Mouse (Mus musculus): ENCODE data around the gene Tax1bp1. TPM values are rescaled to one million over a fixed set of nuclear protein-coding genes. Genes with fewer than 3 reads are reported as not detected.

Tax1bp1 gene
- total and polyA plus RNA-seq, 2 experiments from 2014 or later = 60.5 to 183 TPM

DNA sequence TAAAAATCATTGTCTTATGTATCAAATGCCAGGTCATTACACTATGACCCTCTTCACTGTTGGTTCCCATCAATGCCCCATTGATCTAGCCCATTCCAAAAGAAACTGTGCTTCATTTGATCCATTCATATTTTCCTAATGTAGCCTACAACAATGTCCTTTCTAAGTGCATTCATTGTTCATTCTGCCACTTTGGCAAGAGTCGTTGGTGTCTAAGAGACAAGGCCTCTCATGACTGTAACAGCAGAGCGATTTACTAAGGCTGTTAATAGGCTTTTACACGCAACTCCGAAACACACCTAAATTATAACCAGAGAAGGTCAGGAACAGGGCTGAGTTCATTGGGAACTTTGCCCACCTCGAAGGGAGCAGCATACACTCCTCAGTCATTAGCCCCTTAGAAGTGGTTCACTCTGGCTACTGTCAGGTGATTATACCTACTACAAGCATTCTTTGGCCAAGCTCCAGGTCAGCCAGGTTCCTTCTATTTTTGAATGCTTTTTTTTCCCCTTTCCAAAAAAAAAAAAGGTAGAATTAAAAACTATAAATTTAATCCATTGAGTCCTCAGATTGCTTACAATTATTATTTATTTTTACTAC is 26.5 kb upstream of the Tax1bp1 start:
- 56% methylated on average over 5 of the region's 5 CpGs for WGBS
- Histone ChIP-seq H3K4me3 (ENCODE audit: low read length) (no peak overlapping the region), H3K9ac (replicated peaks; ENCODE audit: low read length) (no peak overlapping the region), H3K27ac (no peak overlapping the region), H3K4me1 (ENCODE audit: insufficient read depth, low read length) (no peaks in the 10 kb centered on the region), H3K36me3 (ENCODE audit: insufficient read depth, low read length) (no peaks in the 10 kb centered on the region), H3K27me3 (ENCODE audit: insufficient read depth, low read length) (no peaks in the 10 kb centered on the region), H3K4me2 (ENCODE audit: low read depth, low read length) (no peak overlapping the region), H3K9me3 (ENCODE audit: low read length) (no peaks in the 10 kb centered on the region)
- no peak for ATAC-seq
- no peak for TF ChIP-seq CTCF (IDR thresholded peaks at IDR 0.05; ENCODE audit: low read depth)
- no peak for DNase-seq (ENCODE audit: low spot score)

DNA sequence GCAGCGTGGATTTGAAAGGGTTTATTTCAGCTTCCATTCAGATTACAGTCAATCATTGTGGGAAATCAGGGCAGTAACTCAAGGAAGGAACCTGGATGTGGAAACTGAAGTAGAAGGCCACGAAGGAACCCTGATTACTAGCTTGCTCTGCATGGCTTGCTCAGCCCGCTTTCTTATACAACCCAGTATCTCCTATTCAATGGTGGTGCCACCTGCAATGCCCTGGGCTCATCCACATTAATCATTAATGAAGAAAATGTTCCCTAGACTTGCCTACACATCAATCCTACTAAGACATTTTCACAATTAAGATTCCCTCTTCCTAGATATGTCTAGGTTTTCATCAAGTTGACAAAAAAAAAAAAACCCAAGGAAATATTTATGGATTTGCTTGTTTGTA is 23.2 kb upstream of the Tax1bp1 start:
- H3K4me3 ChIP-seq (ENCODE audit: low read length) = no peak overlapping the region
- no peak for TF ChIP-seq CTCF (IDR thresholded peaks at IDR 0.05; ENCODE audit: low read depth)
- H3K4me1 ChIP-seq (ENCODE audit: insufficient read depth, low read length) = no peaks in the 10 kb centered on the region
- WGBS = 86% methylated on average over 3 of the region's 3 CpGs
- no peak overlapping the region for H3K9ac ChIP-seq (replicated peaks; ENCODE audit: low read length)
- H3K27me3 ChIP-seq (ENCODE audit: insufficient read depth, low read length) = no peaks in the 10 kb centered on the region
- ATAC-seq (no peak), DNase-seq (ENCODE audit: low spot score) (no peak)
- no peak overlapping the region for H3K27ac ChIP-seq
- no peak overlapping the region for H3K4me2 ChIP-seq (ENCODE audit: low read depth, low read length)
- H3K9me3 ChIP-seq (ENCODE audit: low read length) = no peaks in the 10 kb centered on the region
- no peaks in the 10 kb centered on the region for H3K36me3 ChIP-seq (ENCODE audit: insufficient read depth, low read length)

DNA sequence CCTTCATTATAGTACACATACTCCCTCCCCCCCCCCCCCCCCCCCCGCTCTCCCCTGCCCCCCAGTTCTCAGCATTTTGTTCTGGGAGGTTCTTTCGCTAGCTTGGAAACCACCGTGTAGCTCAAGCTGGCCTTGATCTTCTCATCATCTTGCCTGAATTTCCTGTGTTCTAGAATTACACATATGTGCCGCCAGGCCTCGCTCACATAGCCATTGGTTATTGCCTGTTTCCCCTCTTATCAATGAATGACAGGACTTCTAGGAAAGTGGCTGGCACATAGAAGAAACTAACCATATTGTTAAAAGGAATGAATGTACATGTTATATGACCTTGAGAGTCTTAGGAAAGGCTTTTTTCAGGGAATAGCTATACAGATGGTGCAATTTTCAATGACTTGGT is 21.7 kb upstream of the Tax1bp1 start:
- no peak overlapping the region for H3K4me3 ChIP-seq (ENCODE audit: low read length)
- H3K9ac ChIP-seq (replicated peaks; ENCODE audit: low read length) = no peak overlapping the region
- no peaks in the 10 kb centered on the region for H3K27me3 ChIP-seq (ENCODE audit: insufficient read depth, low read length)
- ATAC-seq = no peak
- no peak overlapping the region for H3K4me2 ChIP-seq (ENCODE audit: low read depth, low read length)
- no peaks in the 10 kb centered on the region for H3K4me1 ChIP-seq (ENCODE audit: insufficient read depth, low read length)
- TF ChIP-seq CTCF (IDR thresholded peaks at IDR 0.05; ENCODE audit: low read depth) = no peak
- no peak for DNase-seq (ENCODE audit: low spot score)
- no peaks in the 10 kb centered on the region for H3K9me3 ChIP-seq (ENCODE audit: low read length)
- WGBS = 91% methylated on average over 4 of the region's 5 CpGs
- no peak overlapping the region for H3K27ac ChIP-seq
- H3K36me3 ChIP-seq (ENCODE audit: insufficient read depth, low read length) = no peaks in the 10 kb centered on the region

DNA sequence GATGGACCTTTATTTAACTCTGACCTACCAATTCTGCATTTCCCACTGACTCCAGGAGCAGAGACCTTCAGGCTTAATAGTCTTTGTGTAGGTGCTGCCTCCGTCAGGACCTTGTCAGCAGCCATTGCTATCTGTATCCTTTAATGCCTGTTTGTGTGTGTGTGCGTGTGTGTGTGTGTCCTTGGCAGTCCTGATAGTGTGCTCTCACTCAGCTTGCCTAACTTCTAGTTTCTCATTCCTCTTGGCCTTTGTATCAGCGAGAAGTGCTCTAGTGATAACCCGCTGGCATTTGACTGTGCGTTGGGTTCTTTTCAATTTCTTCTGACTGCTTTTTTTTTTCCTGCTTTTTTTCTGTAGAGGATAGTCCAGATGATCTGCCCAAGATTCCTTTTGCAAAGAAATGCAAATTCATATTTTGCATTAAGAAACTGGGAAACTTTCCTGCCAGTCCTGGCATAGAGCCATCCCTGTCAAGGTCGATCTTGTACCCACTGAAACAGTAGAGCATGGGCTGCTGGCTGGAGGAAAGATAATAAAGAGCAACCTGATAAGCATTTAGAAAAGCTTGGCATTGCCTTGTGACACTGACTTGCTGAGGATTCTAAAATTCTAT is 21.0 kb upstream of the Tax1bp1 start:
- no peaks in the 10 kb centered on the region for H3K9me3 ChIP-seq (ENCODE audit: low read length)
- H3K27me3 ChIP-seq (ENCODE audit: insufficient read depth, low read length) = no peaks in the 10 kb centered on the region
- H3K36me3 ChIP-seq (ENCODE audit: insufficient read depth, low read length) = no peaks in the 10 kb centered on the region
- H3K4me3 ChIP-seq (ENCODE audit: low read length) = no peak overlapping the region
- H3K9ac ChIP-seq (replicated peaks; ENCODE audit: low read length) = no peak overlapping the region
- DNase-seq (ENCODE audit: low spot score) = peak; percentile 30
- no peak overlapping the region for H3K27ac ChIP-seq
- no peak for ATAC-seq
- no peak for TF ChIP-seq CTCF (IDR thresholded peaks at IDR 0.05; ENCODE audit: low read depth)
- 64% methylated on average over 6 of the region's 6 CpGs for WGBS
- H3K4me2 ChIP-seq (ENCODE audit: low read depth, low read length) = no peak overlapping the region
- no peaks in the 10 kb centered on the region for H3K4me1 ChIP-seq (ENCODE audit: insufficient read depth, low read length)

DNA sequence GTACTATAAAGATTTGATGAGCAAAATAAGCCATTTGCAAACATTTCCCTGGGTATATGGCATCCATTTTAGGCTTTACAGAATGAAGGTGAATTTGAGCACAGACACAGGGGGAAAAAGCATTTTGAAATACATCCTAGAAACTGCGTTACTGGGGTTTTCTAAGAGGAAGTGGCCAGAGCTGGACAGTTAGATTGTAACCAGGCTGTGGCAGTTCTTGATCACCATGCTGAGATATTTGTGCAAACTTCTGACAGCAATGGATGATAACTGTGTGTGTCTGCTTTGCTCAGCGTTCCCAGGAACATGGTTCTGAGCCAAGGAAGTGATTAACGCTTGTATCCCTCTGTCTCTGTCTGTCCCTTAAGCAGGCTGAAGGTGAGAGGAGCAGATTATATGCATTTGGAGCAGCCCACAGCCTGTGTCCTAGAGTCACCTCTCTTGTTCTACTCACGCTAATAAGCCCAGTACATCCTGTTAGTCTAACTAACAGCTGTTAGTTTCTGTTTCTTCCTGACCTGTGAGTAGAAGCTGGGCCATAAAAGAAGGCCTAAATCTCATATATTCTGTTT is 15.5 kb upstream of the Tax1bp1 start:
- DNase-seq (ENCODE audit: low spot score) = no peak
- H3K36me3 ChIP-seq (ENCODE audit: insufficient read depth, low read length) = no peaks in the 10 kb centered on the region
- no peaks in the 10 kb centered on the region for H3K9me3 ChIP-seq (ENCODE audit: low read length)
- H3K4me1 ChIP-seq (ENCODE audit: insufficient read depth, low read length) = no peaks in the 10 kb centered on the region
- no peak overlapping the region for H3K9ac ChIP-seq (replicated peaks; ENCODE audit: low read length)
- no peak overlapping the region for H3K4me3 ChIP-seq (ENCODE audit: low read length)
- no peak for ATAC-seq
- H3K27ac ChIP-seq = no peak overlapping the region
- no peak overlapping the region for H3K4me2 ChIP-seq (ENCODE audit: low read depth, low read length)
- H3K27me3 ChIP-seq (ENCODE audit: insufficient read depth, low read length) = no peaks in the 10 kb centered on the region
- TF ChIP-seq CTCF (IDR thresholded peaks at IDR 0.05; ENCODE audit: low read depth) = no peak
- WGBS = 64% methylated on average over 4 of the region's 4 CpGs

- no peaks in the 10 kb centered on the region for H3K4me1 ChIP-seq (ENCODE audit: insufficient read depth, low read length)
- ATAC-seq = no peak
- H3K4me2 ChIP-seq (ENCODE audit: low read depth, low read length) = no peak overlapping the region
- no peak overlapping the region for H3K27ac ChIP-seq
- H3K27me3 ChIP-seq (ENCODE audit: insufficient read depth, low read length) = no peaks in the 10 kb centered on the region
- no peak for TF ChIP-seq CTCF (IDR thresholded peaks at IDR 0.05; ENCODE audit: low read depth)
- H3K4me3 ChIP-seq (ENCODE audit: low read length) = no peak overlapping the region
- 93% methylated on average over 1 of the region's 1 CpGs for WGBS
- no peak for DNase-seq (ENCODE audit: low spot score)
- H3K9ac ChIP-seq (replicated peaks; ENCODE audit: low read length) = no peak overlapping the region
- no peaks in the 10 kb centered on the region for H3K9me3 ChIP-seq (ENCODE audit: low read length)
- no peaks in the 10 kb centered on the region for H3K36me3 ChIP-seq (ENCODE audit: insufficient read depth, low read length)
Measured at GRCm38 (mm10) chr6:52699050-52699449, 14.5 kb upstream of the Tax1bp1 start.

- Histone ChIP-seq H3K9me3 (ENCODE audit: low read length) (no peaks in the 10 kb centered on the region), H3K4me2 (ENCODE audit: low read depth, low read length) (no peak overlapping the region), H3K36me3 (ENCODE audit: insufficient read depth, low read length) (no peaks in the 10 kb centered on the region), H3K27me3 (ENCODE audit: insufficient read depth, low read length) (no peaks in the 10 kb centered on the region), H3K9ac (replicated peaks; ENCODE audit: low read length) (no peak overlapping the region), H3K27ac (no peak overlapping the region), H3K4me1 (ENCODE audit: insufficient read depth, low read length) (no peaks in the 10 kb centered on the region), H3K4me3 (ENCODE audit: low read length) (no peak overlapping the region)
- no peak for ATAC-seq
- WGBS = 93% methylated on average over 4 of the region's 4 CpGs
- no peak for DNase-seq (ENCODE audit: low spot score)
- TF ChIP-seq CTCF (IDR thresholded peaks at IDR 0.05; ENCODE audit: low read depth) = no peak
Measured at GRCm38 (mm10) chr6:52699899-52700298, 13.6 kb upstream of the Tax1bp1 start.

Measured in hindbrain, postnatal 0 days (tissue).